Mouse (Mus musculus) liver, embryonic 15.5 days (tissue): ENCODE results near the gene Ash1l. TPM values are rescaled to one million over a fixed set of nuclear protein-coding genes. Genes with fewer than 3 reads are reported as not detected.

Experiments used
- ATAC-seq: fragments of 200-750 bp; cut with Nextera tagmentation; 2 replicates; pipeline ENCODE4 v1.8.0; 2017; ENCODE audit warnings: moderate number of reproducible peaks, mild to moderate bottlenecking, moderate library complexity; ENCODE audit not compliant: insufficient read depth
- H3K27ac ChIP-seq: fragments of 300-500 bp; sonication (generic); replicated peaks from 2 replicates; pipeline ENCODE4 v1.5.1; 2015; ENCODE audit warnings: mild to moderate bottlenecking, inconsistent platforms
- H3K27me3 ChIP-seq: fragments of 300-500 bp; sonication (generic); 2 replicates; pipeline ENCODE4 v1.6.1; 2015; ENCODE audit warnings: mild to moderate bottlenecking, inconsistent platforms
- H3K36me3 ChIP-seq: fragments of 300-500 bp; sonication (generic); replicated peaks from 2 replicates; pipeline ENCODE4 v1.6.1; 2015; ENCODE audit warnings: moderate library complexity, mild to moderate bottlenecking, inconsistent platforms
- H3K4me1 ChIP-seq: fragments of 300-500 bp; sonication (generic); replicated peaks from 2 replicates; pipeline ENCODE4 v1.6.1; 2015; ENCODE audit warnings: inconsistent platforms
- H3K4me2 ChIP-seq: fragments of 300-500 bp; sonication (generic); 2 replicates; pipeline ENCODE4 v1.6.1; 2015; ENCODE audit warnings: moderate library complexity, mild to moderate bottlenecking, inconsistent platforms
- H3K4me3 ChIP-seq: fragments of 300-500 bp; sonication (generic); replicated peaks from 2 replicates; pipeline ENCODE4 v1.5.1; 2015; ENCODE audit warnings: mild to moderate bottlenecking, inconsistent platforms
- H3K9ac ChIP-seq: fragments of 300-500 bp; sonication (generic); 2 replicates; pipeline ENCODE4 v1.6.1; 2015; ENCODE audit warnings: moderate library complexity, mild to moderate bottlenecking, inconsistent platforms
- H3K9me3 ChIP-seq: fragments of 300-500 bp; sonication (generic); replicated peaks from 2 replicates; pipeline ENCODE4 v1.6.1; 2016; ENCODE audit warnings: inconsistent platforms
- WGBS: fragments of 180-500 bp; shearing (Covaris S2); methylation state at CpG from one replicate; pipeline ENCODE4 v1.1.7; 2015; ENCODE audit warnings: mixed read lengths; ENCODE audit not compliant: insufficient replicate concordance; 5-methylcytosine and 5-hydroxymethylcytosine counted together
- polyA plus RNA-seq: library from polyadenylated mRNA; unstranded; fragments of >200 nt; fragmentation: Nextera tagmentation; extraction: Ambion mirVana; gene quantifications from 2 replicates; pipeline ENCODE4 v1.2.1, GENCODE M21; 2015

The Ash1l gene
- polyA plus RNA-seq, result 4.8 and 5.2 TPM in 2 replicates

DNA sequence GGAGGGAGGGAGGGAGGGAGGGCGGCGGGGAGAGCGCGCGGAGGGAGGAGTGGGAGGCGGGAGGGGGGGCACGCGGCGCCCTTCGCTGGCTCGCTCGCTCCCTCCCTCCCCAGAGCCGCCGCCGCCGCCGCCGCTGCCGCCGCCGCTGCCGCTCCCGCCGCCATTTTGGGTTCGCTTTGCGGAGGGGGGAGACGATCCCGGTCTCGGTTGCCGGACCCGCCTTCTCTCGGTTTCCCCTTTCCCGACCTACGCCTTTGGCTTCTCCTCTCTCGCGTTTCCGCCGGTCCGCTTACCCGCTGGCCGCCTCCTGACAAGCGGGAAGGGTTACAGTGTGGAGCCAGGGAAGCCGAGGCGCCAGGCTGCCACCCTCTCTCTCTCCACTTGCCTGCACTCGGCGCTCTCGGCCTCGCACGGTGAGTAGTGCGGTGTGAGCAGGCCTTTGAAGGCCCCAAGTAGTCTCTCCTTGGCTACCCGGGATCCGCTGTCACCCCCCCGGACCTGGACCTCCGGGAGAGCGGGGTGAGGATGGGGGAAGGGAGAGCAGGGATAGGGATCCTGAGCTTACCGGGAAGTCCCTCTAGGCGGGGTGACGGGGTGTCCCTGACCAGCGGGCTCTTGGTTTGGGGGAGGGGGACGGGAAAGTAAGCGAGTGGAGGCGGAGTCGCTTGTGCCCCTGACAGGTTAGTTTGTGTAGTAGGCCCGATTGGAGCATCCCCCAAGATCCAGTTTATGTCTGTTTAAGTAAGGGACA lies at the start of gene Ash1l, which contains the start of gene Dap3:
Gene Ash1l (plus strand): TSS at position 47 of the 751 bp plus-strand sequence.
Gene Dap3 (minus strand): TSS at position 606 of the 751 bp plus-strand sequence.
- ATAC-seq, result peak; percentile 61
- peaks cover 47% of the 10 kb centered on the region for H3K4me1 ChIP-seq
- under 1% methylated on average over 48 of the region's 64 CpGs for WGBS

GRCm38 (mm10) chr3:88904803-88905202 lies 45.6 kb upstream of the Ash1l start:
- Histone ChIP-seq H3K4me2 (no peak overlapping the region), H3K9me3 (no peaks in the 10 kb centered on the region), H3K9ac (no peak overlapping the region), H3K36me3 (peaks cover 87% of the 10 kb centered on the region), H3K27ac (no peak overlapping the region), H3K27me3 (no peaks in the 10 kb centered on the region), H3K4me3 (no peak overlapping the region), H3K4me1 (no peaks in the 10 kb centered on the region)
- 76% methylated on average over 3 of the region's 3 CpGs for WGBS
- ATAC-seq, result no peak

More for the DNA sequence above, at the start of gene Ash1l, which contains the start of gene Dap3:
- Histone ChIP-seq H3K9ac (peak within 1 kb of the TSS; percentile 97), H3K9me3 (no peaks in the 10 kb centered on the region), H3K4me3 (peak within 1 kb of the TSS; percentile 86), H3K27ac (peak within 1 kb of the TSS; percentile 98), H3K27me3 (no peaks in the 10 kb centered on the region), H3K36me3 (no peaks in the 10 kb centered on the region), H3K4me2 (peak within 1 kb of the TSS; percentile 88)

DNA sequence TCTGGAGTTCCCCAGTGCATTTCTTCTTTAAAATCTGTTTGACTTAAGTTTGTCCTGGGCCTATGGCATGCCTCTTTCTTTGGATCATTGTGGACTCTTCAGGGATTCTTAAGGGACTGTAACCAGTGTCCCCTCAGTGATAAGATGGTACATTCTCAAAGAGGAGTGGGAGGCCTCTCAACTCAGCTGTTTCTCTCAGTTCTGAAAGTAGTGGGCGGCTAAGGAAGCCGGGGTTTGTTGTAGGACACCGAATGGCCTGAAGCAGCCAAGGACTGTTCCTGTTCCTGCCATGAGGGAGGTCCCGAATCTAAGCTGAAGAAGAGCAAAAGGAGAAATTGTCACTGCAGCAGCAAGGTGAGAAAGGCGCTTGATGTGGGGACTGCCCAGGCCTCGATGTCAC lies 45.2 kb upstream of the Ash1l start:
- ATAC-seq, result no peak
- Histone ChIP-seq H3K27ac (no peak overlapping the region), H3K4me2 (no peak overlapping the region), H3K36me3 (peaks cover 91% of the 10 kb centered on the region), H3K27me3 (no peaks in the 10 kb centered on the region), H3K9me3 (no peaks in the 10 kb centered on the region), H3K4me3 (no peak overlapping the region), H3K9ac (no peak overlapping the region), H3K4me1 (no peaks in the 10 kb centered on the region)
- 76% methylated on average over 6 of the region's 6 CpGs for WGBS

GRCm38 (mm10) chr3:88905741-88906140 lies 44.7 kb upstream of the Ash1l start:
- Histone ChIP-seq H3K36me3 (peaks cover 95% of the 10 kb centered on the region), H3K4me2 (no peak overlapping the region), H3K27me3 (no peaks in the 10 kb centered on the region), H3K9me3 (no peaks in the 10 kb centered on the region), H3K9ac (no peak overlapping the region), H3K4me3 (no peak overlapping the region), H3K4me1 (no peaks in the 10 kb centered on the region), H3K27ac (no peak overlapping the region)
- ATAC-seq, result no peak
- 80% methylated on average over 2 of the region's 2 CpGs for WGBS

DNA sequence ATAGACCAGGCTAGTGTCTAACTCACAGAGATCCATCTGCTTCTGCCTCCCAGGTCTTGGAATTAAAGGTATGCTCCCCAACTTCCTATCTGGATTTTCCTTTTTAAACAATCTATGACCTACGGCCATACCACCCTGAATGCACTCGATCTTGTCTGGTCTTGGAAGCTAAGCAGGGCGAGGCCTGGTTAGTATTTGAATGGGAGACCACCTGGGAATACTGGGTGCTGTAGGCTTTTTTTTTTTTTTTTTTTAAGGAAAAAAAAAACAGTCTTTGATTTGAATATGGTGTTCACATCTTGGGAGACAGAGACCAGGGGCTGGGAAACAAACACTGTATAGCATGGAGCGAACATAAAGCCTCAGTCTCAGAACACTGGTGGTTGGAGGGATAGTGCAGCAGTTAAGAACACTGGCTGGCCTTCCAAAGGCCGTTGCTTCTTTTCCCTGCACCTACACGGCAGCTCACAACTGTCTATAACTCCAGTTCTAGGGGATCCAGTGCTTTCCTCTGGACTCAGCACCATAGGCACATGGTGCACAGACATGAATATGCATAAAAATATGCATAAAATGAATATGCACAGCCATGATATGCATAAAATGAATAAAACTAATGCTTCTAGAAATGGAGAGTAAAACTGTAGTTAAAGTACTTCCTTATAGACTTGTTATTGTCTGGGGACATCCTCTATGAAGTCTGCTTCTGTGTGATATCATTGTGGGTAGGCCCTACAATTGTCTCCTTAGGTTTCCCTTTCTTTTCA lies 43.8 kb upstream of the Ash1l start:
- H3K36me3 ChIP-seq, result peaks cover 94% of the 10 kb centered on the region
- no peaks in the 10 kb centered on the region for H3K27me3 ChIP-seq
- no peak overlapping the region for H3K27ac ChIP-seq
- H3K4me3 ChIP-seq, result no peak overlapping the region
- no peak overlapping the region for H3K4me2 ChIP-seq
- no peak overlapping the region for H3K9ac ChIP-seq
- no peaks in the 10 kb centered on the region for H3K4me1 ChIP-seq
- 73% methylated on average over 6 of the region's 6 CpGs for WGBS
- no peaks in the 10 kb centered on the region for H3K9me3 ChIP-seq
- no peak for ATAC-seq

GRCm38 (mm10) chr3:88912585-88912984 lies 37.8 kb upstream of the Ash1l start:
- ATAC-seq, result no peak
- WGBS, result 82% methylated on average over 7 of the region's 7 CpGs
- Histone ChIP-seq H3K9ac (peak overlapping the region; percentile 58; the same call in 1 of the 2 replicates), H3K4me3 (peak overlapping the region; percentile 66; the same call in 1 of the 2 replicates), H3K4me1 (peaks cover 19% of the 10 kb centered on the region), H3K9me3 (no peaks in the 10 kb centered on the region), H3K27me3 (no peaks in the 10 kb centered on the region), H3K27ac (no peak overlapping the region), H3K4me2 (peak overlapping the region; percentile 97), H3K36me3 (peaks cover 44% of the 10 kb centered on the region)

GRCm38 (mm10) chr3:88913511-88914383 lies 36.7 kb upstream of the Ash1l start, which contains the start of gene Msto1:
Gene Msto1, minus strand, starts transcription at chr3:88913999.
- H3K4me2 ChIP-seq, result peak within 1 kb of the TSS; percentile 97
- H3K9ac ChIP-seq, result peak within 1 kb of the TSS; percentile 59
- peak; percentile 96 for ATAC-seq
- peak within 1 kb of the TSS; percentile 69 for H3K27ac ChIP-seq
- H3K4me3 ChIP-seq, result peak within 1 kb of the TSS; percentile 66
- peaks cover 33% of the 10 kb centered on the region for H3K36me3 ChIP-seq
- no peaks in the 10 kb centered on the region for H3K27me3 ChIP-seq
- peaks cover 19% of the 10 kb centered on the region for H3K4me1 ChIP-seq
- H3K9me3 ChIP-seq, result no peaks in the 10 kb centered on the region
- WGBS, result under 1% methylated on average over 61 of the region's 62 CpGs

DNA sequence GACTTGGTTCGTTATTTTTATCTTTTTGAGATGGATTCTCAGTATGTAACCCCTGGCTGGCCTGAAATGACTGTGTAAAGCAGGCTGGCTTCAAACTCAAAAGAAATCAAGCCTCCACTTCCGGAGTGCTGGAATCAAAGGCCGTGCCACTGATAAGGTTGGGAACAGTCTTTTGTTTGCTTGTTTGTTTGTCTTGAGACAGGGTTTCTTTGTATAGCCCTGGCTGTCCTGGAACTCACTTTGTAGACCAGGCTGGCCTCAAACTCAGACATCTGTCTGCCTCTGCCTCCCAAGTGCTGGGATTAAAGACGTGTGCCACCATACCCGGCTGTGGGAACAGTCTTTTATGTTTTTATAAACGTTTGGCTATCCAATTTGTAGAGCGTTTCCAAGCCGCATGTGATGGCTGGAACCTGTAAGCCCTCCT lies 36.0 kb upstream of the Ash1l start:
- Histone ChIP-seq H3K4me2 (peak overlapping the region; percentile 97), H3K4me3 (peak overlapping the region; percentile 66), H3K27ac (peak overlapping the region; percentile 69), H3K36me3 (peaks cover 26% of the 10 kb centered on the region), H3K9ac (peak overlapping the region; percentile 59), H3K9me3 (no peaks in the 10 kb centered on the region), H3K27me3 (no peaks in the 10 kb centered on the region), H3K4me1 (peaks cover 19% of the 10 kb centered on the region)
- WGBS, result 25% methylated on average over 8 of the region's 8 CpGs
- ATAC-seq, result peak; percentile 10; the same call in 1 of the 2 replicates

DNA sequence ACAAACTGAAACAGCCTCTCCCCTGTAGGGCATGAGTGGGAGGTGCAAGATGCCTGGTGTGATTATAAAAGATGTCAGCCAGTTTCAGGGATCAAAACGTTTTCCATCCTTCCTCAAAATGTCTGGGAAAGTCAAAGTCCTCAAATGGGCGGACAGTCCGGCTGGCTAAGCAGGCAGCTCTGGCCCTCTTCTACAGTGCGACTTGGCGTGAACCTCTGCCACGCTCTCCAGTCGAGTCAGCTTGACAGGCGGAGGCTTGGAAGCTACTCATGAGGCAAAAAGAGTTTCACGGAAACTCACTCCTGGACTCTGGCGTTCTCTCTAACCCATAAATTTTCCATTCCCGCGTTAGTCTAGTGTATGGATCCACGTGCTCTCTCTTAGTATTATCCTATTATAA lies 31.4 kb upstream of the Ash1l start:
- Histone ChIP-seq H3K4me2 (no peak overlapping the region), H3K27ac (no peak overlapping the region), H3K4me1 (peaks cover 7% of the 10 kb centered on the region), H3K36me3 (peaks cover 34% of the 10 kb centered on the region), H3K27me3 (no peaks in the 10 kb centered on the region), H3K9me3 (no peaks in the 10 kb centered on the region), H3K9ac (no peak overlapping the region), H3K4me3 (no peak overlapping the region)
- ATAC-seq, result no peak
- WGBS, result 76% methylated on average over 13 of the region's 13 CpGs

GRCm38 (mm10) chr3:88921411-88921810 lies 29.0 kb upstream of the Ash1l start:
- 83% methylated on average over 9 of the region's 9 CpGs for WGBS
- no peaks in the 10 kb centered on the region for H3K4me1 ChIP-seq
- no peaks in the 10 kb centered on the region for H3K9me3 ChIP-seq
- no peak overlapping the region for H3K4me3 ChIP-seq
- no peak overlapping the region for H3K4me2 ChIP-seq
- no peak overlapping the region for H3K27ac ChIP-seq
- no peak for ATAC-seq
- peaks cover 48% of the 10 kb centered on the region for H3K36me3 ChIP-seq
- no peak overlapping the region for H3K9ac ChIP-seq
- H3K27me3 ChIP-seq, result no peaks in the 10 kb centered on the region
